21 mouse cellular contexts compared by ENCODE assay signal in genomic region chr15:3672586-3672985, GRCm38 (mm10).
"Had no signal": no experiment of that assay in that cellular context is flagged by ENCODE, and none has a peak within 500 bp of the region (broad histone marks: within the 10 kb centered on the region; RNA-seq: fewer than 3 reads in every experiment).

No protein-coding gene starts in this region.

- DNase-seq: kidney, adult 9 months; kidney, postnatal 25 days; layer of hippocampus, adult 9-11 months; left cerebral cortex, postnatal 4 days; liver, postnatal 0 days; lung, embryonic 14.5 days; right cerebral cortex, adult 18-20 months; right cerebral cortex, postnatal 14 days; right cerebral cortex, postnatal 4 days; spleen, adult 18-20 months; thymus, postnatal 25 days had no signal

- H3K27me3 ChIP-seq: limb, embryonic 12.5 days; limb, embryonic 15.5 days; midbrain, embryonic 12.5 days; midbrain, embryonic 15.5 days; neural tube, embryonic 12.5 days; neural tube, embryonic 15.5 days; stomach, embryonic 15.5 days had no signal

- H3K4me1 ChIP-seq: limb, embryonic 12.5 days; limb, embryonic 15.5 days; midbrain, embryonic 12.5 days; midbrain, embryonic 15.5 days; neural tube, embryonic 12.5 days; neural tube, embryonic 15.5 days; stomach, embryonic 15.5 days had no signal

- H3K4me3 ChIP-seq: layer of hippocampus, adult 2 months; limb, embryonic 12.5 days; limb, embryonic 15.5 days; midbrain, embryonic 12.5 days; midbrain, embryonic 15.5 days; neural tube, embryonic 12.5 days; neural tube, embryonic 15.5 days; stomach, embryonic 15.5 days had no signal

- H3K27ac ChIP-seq: layer of hippocampus, adult 2 months; limb, embryonic 12.5 days; limb, embryonic 15.5 days; liver, embryonic 14.5 days; macrophage; midbrain, embryonic 12.5 days; midbrain, embryonic 15.5 days; neural tube, embryonic 12.5 days; neural tube, embryonic 15.5 days; stomach, embryonic 15.5 days had no signal

- H3K36me3 ChIP-seq: limb, embryonic 12.5 days; limb, embryonic 15.5 days; midbrain, embryonic 12.5 days; midbrain, embryonic 15.5 days; neural tube, embryonic 12.5 days; neural tube, embryonic 15.5 days; stomach, embryonic 15.5 days had no signal

- H3K9me3 ChIP-seq: limb, embryonic 12.5 days; limb, embryonic 15.5 days; midbrain, embryonic 12.5 days; midbrain, embryonic 15.5 days; neural tube, embryonic 12.5 days; neural tube, embryonic 15.5 days; stomach, embryonic 15.5 days had no signal
